In the genomic region with DNA sequence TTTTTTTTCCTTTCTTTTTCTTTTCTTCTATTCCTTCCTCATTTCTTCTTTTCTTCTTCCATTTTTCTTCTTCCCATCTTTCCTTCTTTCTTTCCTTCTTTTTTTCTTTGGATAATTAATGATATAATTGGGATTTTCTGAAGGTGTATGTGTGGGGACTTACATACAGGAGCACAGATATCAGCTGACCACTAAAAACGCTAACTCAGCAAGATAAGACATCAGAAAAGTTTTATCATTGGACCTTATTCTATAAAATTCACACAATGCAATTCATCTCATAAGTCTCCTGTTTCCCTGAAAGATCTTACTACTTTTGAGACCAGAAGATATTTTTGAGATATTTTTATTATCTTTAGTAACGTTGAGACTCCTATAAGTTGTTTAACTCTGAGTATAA, we compare ENCODE assay signal across 26 mouse cellular contexts.
"Had no signal": no experiment of that assay in that cellular context is flagged by ENCODE, and none has a peak within 500 bp of the region (broad histone marks: within the 10 kb centered on the region; RNA-seq: fewer than 3 reads in every experiment).

No protein-coding gene starts in this region.

- H3K9me3 ChIP-seq: embryonic facial prominence, embryonic 15.5 days had no signal

- H3K4me2 ChIP-seq: embryonic facial prominence, embryonic 12.5 days; embryonic facial prominence, embryonic 13.5 days; embryonic facial prominence, embryonic 15.5 days; forebrain, embryonic 13.5 days; forebrain, embryonic 15.5 days had no signal

- ATAC-seq: forebrain, embryonic 13.5 days; forebrain, embryonic 14.5 days; forebrain, embryonic 15.5 days; forebrain, embryonic 16.5 days; forebrain, postnatal 0 days had no signal

- H3K4me1 ChIP-seq: embryonic facial prominence, embryonic 10.5 days; embryonic facial prominence, embryonic 12.5 days; embryonic facial prominence, embryonic 13.5 days; embryonic facial prominence, embryonic 15.5 days; forebrain, embryonic 10.5 days; forebrain, embryonic 13.5 days; forebrain, embryonic 15.5 days; heart, embryonic 10.5 days had no signal

- H3K27ac ChIP-seq: embryonic facial prominence, embryonic 10.5 days; embryonic facial prominence, embryonic 12.5 days; embryonic facial prominence, embryonic 13.5 days; embryonic facial prominence, embryonic 15.5 days; forebrain, embryonic 10.5 days; forebrain, embryonic 13.5 days; forebrain, embryonic 15.5 days; gastrocnemius, adult 2 months; heart, adult 2 months; heart, embryonic 10.5 days had no signal

- H3K27me3 ChIP-seq: embryonic facial prominence, embryonic 12.5 days; embryonic facial prominence, embryonic 13.5 days; embryonic facial prominence, embryonic 15.5 days; forebrain, embryonic 13.5 days; forebrain, embryonic 15.5 days had no signal

- H3K36me3 ChIP-seq: embryonic facial prominence, embryonic 10.5 days; embryonic facial prominence, embryonic 12.5 days; embryonic facial prominence, embryonic 13.5 days; embryonic facial prominence, embryonic 15.5 days; forebrain, embryonic 10.5 days; forebrain, embryonic 15.5 days; heart, embryonic 10.5 days had no signal

- H3K9ac ChIP-seq: embryonic facial prominence, embryonic 12.5 days; embryonic facial prominence, embryonic 13.5 days; embryonic facial prominence, embryonic 15.5 days; forebrain, embryonic 13.5 days; forebrain, embryonic 15.5 days; forebrain, postnatal 0 days had no signal

- DNase-seq: cerebellum, adult 9-11 months; cerebellum, postnatal 10 days; cerebellum, postnatal 14 days; cerebellum, postnatal 25 days; cerebellum, postnatal 36 days; embryo, embryonic 11 days; forebrain, postnatal 0 days; gastrocnemius, adult 2 months; gastrocnemius, postnatal 10 days; gastrocnemius, postnatal 14 days; gastrocnemius, postnatal 25 days; gastrocnemius, postnatal 36 days; heart, adult 11 months; heart, adult 18-20 months; heart, adult 2 months had no signal

- H3K4me3 ChIP-seq: embryonic facial prominence, embryonic 10.5 days; embryonic facial prominence, embryonic 12.5 days; embryonic facial prominence, embryonic 13.5 days; embryonic facial prominence, embryonic 15.5 days; erythroblast, embryonic 14.5 days; forebrain, embryonic 10.5 days; forebrain, embryonic 13.5 days; forebrain, embryonic 15.5 days; gastrocnemius, adult 2 months; heart, adult 2 months; heart, embryonic 10.5 days had no signal
